Mouse (Mus musculus) limb, embryonic 11.5 days (tissue): Measurements from ENCODE around the gene Rab3il1. TPM values are rescaled to one million over a fixed set of nuclear protein-coding genes. Genes with fewer than 3 reads are reported as not detected.

Experiments used
- ATAC-seq: fragments of 200-750 bp; cut with Nextera tagmentation; 2 replicates; pipeline ENCODE4 v1.8.0; 2017; ENCODE audit warnings: low read depth; ENCODE audit not compliant: insufficient number of reproducible peaks, low FRiP score, low TSS enrichment
- DNase-seq: peaks from one replicate; pipeline ENCODE4 v3.0.0-alpha.2; 2015; ENCODE audit warnings: low spot score
- H3K27ac ChIP-seq: fragments of 300-500 bp; sonication (generic); replicated peaks from 2 replicates; pipeline ENCODE4 v1.5.1; 2014; ENCODE audit warnings: low read depth, mild to moderate bottlenecking, low read length
- H3K27me3 ChIP-seq: fragments of 300-500 bp; sonication (generic); 2 replicates; pipeline ENCODE4 v1.6.1; 2014; ENCODE audit warnings: mild to moderate bottlenecking, low read length, mixed read lengths; ENCODE audit not compliant: control insufficient read depth, insufficient read depth
- H3K36me3 ChIP-seq: fragments of 300-500 bp; sonication (generic); 2 replicates; pipeline ENCODE4 v1.6.1; 2014; ENCODE audit warnings: mild to moderate bottlenecking, low read length, moderate library complexity, mixed read lengths; ENCODE audit not compliant: control insufficient read depth, insufficient read depth
- H3K4me1 ChIP-seq: fragments of 300-500 bp; sonication (generic); 2 replicates; pipeline ENCODE4 v1.6.1; 2014; ENCODE audit warnings: low read length, mixed read lengths; ENCODE audit not compliant: control insufficient read depth, insufficient read depth
- H3K4me2 ChIP-seq: fragments of 300-500 bp; sonication (generic); 2 replicates; pipeline ENCODE4 v1.6.1; 2014; ENCODE audit warnings: low read depth, mild to moderate bottlenecking, moderate library complexity; ENCODE audit not compliant: severe bottlenecking
- H3K4me3 ChIP-seq: fragments of 300-500 bp; sonication (generic); 2 replicates; pipeline ENCODE4 v1.5.1; 2014; ENCODE audit warnings: low read depth, low read length
- H3K9ac ChIP-seq: fragments of 300-500 bp; sonication (generic); 2 replicates; pipeline ENCODE4 v1.6.1; 2014; ENCODE audit warnings: mild to moderate bottlenecking, low read length
- H3K9me3 ChIP-seq: fragments of 300-500 bp; sonication (generic); 2 replicates; pipeline ENCODE4 v1.6.1; 2016; ENCODE audit warnings: low read length; ENCODE audit not compliant: control insufficient read depth
- WGBS: fragments of 180-500 bp; shearing (Covaris S2); extraction: QIAGEN DNeasy Blood & Tissue Kit; methylation state at CpG from one replicate; pipeline ENCODE4 v1.1.7; 2014; 5-methylcytosine and 5-hydroxymethylcytosine counted together
- polyA plus RNA-seq: library from polyadenylated mRNA; unstranded; fragments of >200 nt; fragmentation: Nextera tagmentation; extraction: Ambion mirVana; gene quantifications from 2 replicates; pipeline ENCODE4 v1.2.1, GENCODE M21; 2014

The Rab3il1 gene
- polyA plus RNA-seq, 1 experiment from 2014 or later: 44.5 TPM

GRCm38 (mm10) chr19:10054361-10055075 is 53.0 kb downstream of the Rab3il1 start:
- ATAC-seq (no peak), DNase-seq (no peak)
- Histone ChIP-seq H3K4me3 (no peak overlapping the region), H3K4me1 (no peaks in the 10 kb centered on the region), H3K36me3 (peaks cover 2% of the 10 kb centered on the region; the same call in 1 of the 2 replicates), H3K27me3 (no peaks in the 10 kb centered on the region), H3K27ac (no peak overlapping the region), H3K4me2 (no peak overlapping the region), H3K9me3 (no peaks in the 10 kb centered on the region; the same call in 1 of the 2 replicates), H3K9ac (no peak overlapping the region)
- WGBS: 88% methylated on average over 6 of the region's 6 CpGs

- H3K9me3 ChIP-seq: no peaks in the 10 kb centered on the region; the same call in 1 of the 2 replicates
- H3K4me2 ChIP-seq: no peak overlapping the region
- H3K4me3 ChIP-seq: no peak overlapping the region
- DNase-seq (no peak), ATAC-seq (no peak)
- H3K27ac ChIP-seq: no peak overlapping the region
- H3K36me3 ChIP-seq: peaks cover 2% of the 10 kb centered on the region; the same call in 1 of the 2 replicates
- no peaks in the 10 kb centered on the region for H3K4me1 ChIP-seq
- WGBS: 84% methylated on average over 3 of the region's 3 CpGs
- no peaks in the 10 kb centered on the region for H3K27me3 ChIP-seq
- no peak overlapping the region for H3K9ac ChIP-seq
Observed at GRCm38 (mm10) chr19:10055261-10055660, 53.8 kb downstream of the Rab3il1 start.

- H3K9ac ChIP-seq: no peak overlapping the region
- H3K27me3 ChIP-seq: no peaks in the 10 kb centered on the region
- no peaks in the 10 kb centered on the region; the same call in 1 of the 2 replicates for H3K9me3 ChIP-seq
- ATAC-seq (no peak), DNase-seq (no peak)
- H3K27ac ChIP-seq: no peak overlapping the region
- H3K4me1 ChIP-seq: peaks cover 4% of the 10 kb centered on the region; the same call in 1 of the 2 replicates
- H3K4me2 ChIP-seq: no peak overlapping the region
- WGBS: 85% methylated on average over 22 of the region's 22 CpGs
- H3K36me3 ChIP-seq: peaks cover 2% of the 10 kb centered on the region; the same call in 1 of the 2 replicates
- no peak overlapping the region for H3K4me3 ChIP-seq
Observed at GRCm38 (mm10) chr19:10055783-10056660, 54.6 kb downstream of the Rab3il1 start.

- H3K9me3 ChIP-seq: no peaks in the 10 kb centered on the region; the same call in 1 of the 2 replicates
- ATAC-seq (no peak), DNase-seq (no peak)
- 89% methylated on average over 3 of the region's 3 CpGs for WGBS
- H3K4me3 ChIP-seq: no peak overlapping the region
- no peaks in the 10 kb centered on the region for H3K27me3 ChIP-seq
- no peak overlapping the region for H3K9ac ChIP-seq
- H3K4me2 ChIP-seq: no peak overlapping the region
- H3K4me1 ChIP-seq: peaks cover 4% of the 10 kb centered on the region; the same call in 1 of the 2 replicates
- H3K27ac ChIP-seq: no peak overlapping the region
- peaks cover 4% of the 10 kb centered on the region; the same call in 1 of the 2 replicates for H3K36me3 ChIP-seq
Observed at GRCm38 (mm10) chr19:10056686-10057085, 55.2 kb downstream of the Rab3il1 start.

GRCm38 (mm10) chr19:10057486-10058351 is 56.2 kb downstream of the Rab3il1 start:
- ATAC-seq (no peak), DNase-seq (no peak)
- Histone ChIP-seq H3K36me3 (peaks cover 4% of the 10 kb centered on the region; the same call in 1 of the 2 replicates), H3K4me3 (no peak overlapping the region), H3K27me3 (no peaks in the 10 kb centered on the region), H3K27ac (no peak overlapping the region), H3K9me3 (no peaks in the 10 kb centered on the region; the same call in 1 of the 2 replicates), H3K4me2 (no peak overlapping the region), H3K4me1 (peaks cover 4% of the 10 kb centered on the region; the same call in 1 of the 2 replicates), H3K9ac (no peak overlapping the region)
- 63% methylated on average over 11 of the region's 11 CpGs for WGBS

- H3K27me3 ChIP-seq: no peaks in the 10 kb centered on the region
- H3K27ac ChIP-seq: no peak overlapping the region
- WGBS: 83% methylated on average over 1 of the region's 1 CpGs
- H3K9me3 ChIP-seq: no peaks in the 10 kb centered on the region; the same call in 1 of the 2 replicates
- no peak overlapping the region for H3K4me3 ChIP-seq
- ATAC-seq (no peak), DNase-seq (no peak)
- no peak overlapping the region for H3K9ac ChIP-seq
- peaks cover 4% of the 10 kb centered on the region; the same call in 1 of the 2 replicates for H3K4me1 ChIP-seq
- peaks cover 5% of the 10 kb centered on the region for H3K36me3 ChIP-seq
- H3K4me2 ChIP-seq: no peak overlapping the region
Observed at GRCm38 (mm10) chr19:10058352-10058825, 56.9 kb downstream of the Rab3il1 start.

- H3K27ac ChIP-seq: no peak overlapping the region
- no peaks in the 10 kb centered on the region for H3K27me3 ChIP-seq
- ATAC-seq (no peak), DNase-seq (no peak)
- H3K4me1 ChIP-seq: peaks cover 4% of the 10 kb centered on the region; the same call in 1 of the 2 replicates
- no peak overlapping the region for H3K4me3 ChIP-seq
- peaks cover 9% of the 10 kb centered on the region for H3K36me3 ChIP-seq
- H3K9ac ChIP-seq: no peak overlapping the region
- 68% methylated on average over 9 of the region's 9 CpGs for WGBS
- no peak overlapping the region for H3K4me2 ChIP-seq
- H3K9me3 ChIP-seq: no peaks in the 10 kb centered on the region
Observed at GRCm38 (mm10) chr19:10058876-10059427, 57.5 kb downstream of the Rab3il1 start.
